Mouse (Mus musculus) heart, embryonic 12.5 days (tissue): ENCODE results near the gene Ddb1. TPM values are rescaled to one million over a fixed set of nuclear protein-coding genes. Genes with fewer than 3 reads are reported as not detected.
"Not testable (repeated sequence)": the region's sequence is repeated elsewhere in the genome, so short reads cannot be mapped to it uniquely, and the experiment has no call there.

Experiments used
- ATAC-seq: fragments of 200-750 bp; cut with Nextera tagmentation; 2 replicates; pipeline ENCODE4 v1.8.0; 2017; ENCODE audit warnings: moderate TSS enrichment, moderate library complexity; ENCODE audit not compliant: insufficient number of reproducible peaks, low FRiP score
- H3K27ac ChIP-seq: fragments of 300-500 bp; sonication (generic); 2 replicates; pipeline ENCODE4 v1.5.1; 2016; ENCODE audit warnings: mild to moderate bottlenecking, moderate library complexity; ENCODE audit not compliant: poor library complexity, severe bottlenecking
- H3K27me3 ChIP-seq: fragments of 300-500 bp; sonication (generic); replicated peaks from 2 replicates; pipeline ENCODE4 v1.6.1; 2016; ENCODE audit warnings: mild to moderate bottlenecking, moderate library complexity
- H3K36me3 ChIP-seq: fragments of 300-500 bp; sonication (generic); 2 replicates; pipeline ENCODE4 v1.6.1; 2016; ENCODE audit warnings: mild to moderate bottlenecking, moderate library complexity
- H3K4me1 ChIP-seq: fragments of 300-500 bp; sonication (generic); replicated peaks from 2 replicates; pipeline ENCODE4 v1.6.1; 2016; ENCODE audit warnings: mild to moderate bottlenecking
- H3K4me2 ChIP-seq: fragments of 300-500 bp; sonication (generic); 2 replicates; pipeline ENCODE4 v1.6.1; 2016; ENCODE audit warnings: mild to moderate bottlenecking, moderate library complexity
- H3K4me3 ChIP-seq: fragments of 300-500 bp; sonication (generic); 2 replicates; pipeline ENCODE4 v1.5.1; 2016; ENCODE audit warnings: mild to moderate bottlenecking
- H3K9ac ChIP-seq: fragments of 300-500 bp; sonication (generic); 2 replicates; pipeline ENCODE4 v1.6.1; 2016; ENCODE audit warnings: mild to moderate bottlenecking, moderate library complexity
- H3K9me3 ChIP-seq: fragments of 300-500 bp; sonication (generic); replicated peaks from 2 replicates; pipeline ENCODE4 v1.6.1; 2016; ENCODE audit warnings: mild to moderate bottlenecking, moderate library complexity
- WGBS: fragments of 180-500 bp; shearing (Covaris S2); methylation state at CpG from one replicate; pipeline ENCODE4 v1.1.7; 2016; 5-methylcytosine and 5-hydroxymethylcytosine counted together
- polyA plus RNA-seq: library from polyadenylated mRNA; unstranded; fragments of >200 nt; fragmentation: Nextera tagmentation; extraction: Ambion mirVana; gene quantifications from 2 replicates; pipeline ENCODE4 v1.2.1, GENCODE M21; 2016

The Ddb1 gene
- 339 and 347 TPM in 2 replicates for polyA plus RNA-seq

GRCm38 (mm10) chr19:10605293-10605900, at the start of gene Ddb1, which contains the start of gene Tkfc:
Gene Ddb1, plus strand, starts transcription at chr19:10605327.
Gene Tkfc, minus strand, starts transcription at chr19:10605654.
- ATAC-seq: peak; percentile 98
- peaks cover 44% of the 10 kb centered on the region for H3K4me1 ChIP-seq

DNA sequence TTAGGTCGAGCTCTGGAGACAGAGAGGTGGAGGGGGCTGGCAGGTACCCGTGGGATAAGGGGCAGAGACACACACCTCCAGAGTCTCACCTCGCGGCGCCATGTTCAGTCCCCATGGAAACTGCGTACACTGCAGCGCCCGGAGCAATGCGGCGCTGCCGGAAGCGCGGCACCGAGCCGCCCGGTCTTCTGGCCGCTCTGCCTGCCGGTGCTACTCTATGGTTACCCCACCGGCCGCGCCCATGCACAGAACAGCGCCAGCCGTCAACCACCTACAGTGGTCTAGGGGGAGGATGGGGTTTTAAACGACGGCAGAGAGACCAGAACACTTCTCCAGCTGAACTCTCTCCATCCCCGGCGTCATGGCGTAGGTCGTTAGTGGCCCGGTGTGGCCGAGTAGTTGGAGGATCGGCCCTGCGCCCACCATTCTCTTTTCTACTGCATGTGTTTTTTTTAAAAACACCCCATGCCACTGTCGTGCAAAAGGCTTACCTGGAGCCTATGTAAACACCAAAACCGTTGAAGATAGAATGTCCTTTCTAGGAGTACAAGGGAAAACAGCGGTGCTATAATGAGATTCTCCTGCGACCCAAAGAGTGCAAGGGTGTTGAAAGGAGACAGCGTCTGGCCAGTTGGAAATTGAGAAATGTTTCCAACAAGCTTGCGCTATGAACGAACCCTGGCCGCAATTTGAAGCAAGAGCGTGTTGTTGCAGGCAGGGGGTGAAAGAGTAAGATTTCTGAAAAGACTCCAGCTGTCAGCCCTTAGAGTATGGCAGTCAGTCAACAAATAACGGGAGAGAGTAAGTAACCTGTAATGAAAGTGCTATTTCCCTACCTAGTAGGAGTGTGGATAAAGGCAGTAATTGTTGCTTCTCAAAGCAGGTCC, 49.3 kb upstream of the Ddb1 start, which contains the start of gene Tmem216:
TSS of gene Tmem216 (minus strand) at position 615 of the 887 bp plus-strand sequence.
- H3K4me2 ChIP-seq: peak within 1 kb of the TSS; percentile 81
- H3K9ac ChIP-seq: peak within 1 kb of the TSS; percentile 79
- H3K27ac ChIP-seq: peak within 1 kb of the TSS; percentile 77
- H3K4me3 ChIP-seq: peak within 1 kb of the TSS; percentile 76
- peak; percentile 96 for ATAC-seq
- no peaks in the 10 kb centered on the region for H3K27me3 ChIP-seq
- H3K9me3 ChIP-seq: no peaks in the 10 kb centered on the region
- peaks cover 24% of the 10 kb centered on the region for H3K36me3 ChIP-seq
- peaks cover 17% of the 10 kb centered on the region for H3K4me1 ChIP-seq
- WGBS: 1% methylated on average over 43 of the region's 43 CpGs

More at GRCm38 (mm10) chr19:10605293-10605900, at the start of gene Ddb1, which contains the start of gene Tkfc:
- peak within 1 kb of the TSS; percentile 95 for H3K9ac ChIP-seq
- H3K27me3 ChIP-seq: no peaks in the 10 kb centered on the region
- under 1% methylated on average over 49 of the region's 49 CpGs for WGBS
- H3K36me3 ChIP-seq: peaks cover 31% of the 10 kb centered on the region
- H3K4me2 ChIP-seq: peak within 1 kb of the TSS; percentile 71
- H3K4me3 ChIP-seq: peak within 1 kb of the TSS; percentile 87
- peak within 1 kb of the TSS; percentile 91 for H3K27ac ChIP-seq
- no peaks in the 10 kb centered on the region for H3K9me3 ChIP-seq

GRCm38 (mm10) chr19:10557001-10557400, 48.1 kb upstream of the Ddb1 start:
- Histone ChIP-seq H3K36me3 (peaks cover 13% of the 10 kb centered on the region), H3K4me3 (no peak overlapping the region), H3K4me2 (no peak overlapping the region), H3K9ac (no peak overlapping the region), H3K27me3 (no peaks in the 10 kb centered on the region), H3K9me3 (no peaks in the 10 kb centered on the region), H3K27ac (no peak overlapping the region), H3K4me1 (peaks cover 27% of the 10 kb centered on the region)
- ATAC-seq: no peak
- WGBS: 65% methylated on average over 2 of the region's 2 CpGs

DNA sequence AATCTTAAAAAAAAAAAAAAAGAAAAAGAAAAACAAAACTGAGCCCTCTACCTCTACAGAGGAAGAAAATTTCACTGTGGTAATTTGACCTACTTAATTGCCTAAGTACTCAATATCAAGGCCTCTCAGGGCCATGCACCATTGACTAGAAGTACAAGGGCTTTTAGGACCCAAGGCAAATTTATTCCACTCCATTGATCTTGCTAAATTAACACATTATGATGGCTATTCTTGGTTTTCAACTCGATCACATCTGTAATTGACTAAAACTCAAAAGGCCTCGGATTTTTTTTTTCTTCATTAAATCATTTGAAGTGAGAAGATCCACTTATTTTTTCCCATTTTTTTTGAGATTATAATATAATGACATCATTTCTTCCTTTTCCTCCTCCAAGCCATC, 47.7 kb upstream of the Ddb1 start:
- H3K9ac ChIP-seq: no peak overlapping the region
- H3K4me2 ChIP-seq: no peak overlapping the region
- ATAC-seq: no peak
- no peak overlapping the region for H3K4me3 ChIP-seq
- H3K9me3 ChIP-seq: no peaks in the 10 kb centered on the region
- no peak overlapping the region for H3K27ac ChIP-seq
- no peaks in the 10 kb centered on the region for H3K27me3 ChIP-seq
- H3K4me1 ChIP-seq: peaks cover 31% of the 10 kb centered on the region
- peaks cover 10% of the 10 kb centered on the region for H3K36me3 ChIP-seq
- 74% methylated on average over 2 of the region's 2 CpGs for WGBS

DNA sequence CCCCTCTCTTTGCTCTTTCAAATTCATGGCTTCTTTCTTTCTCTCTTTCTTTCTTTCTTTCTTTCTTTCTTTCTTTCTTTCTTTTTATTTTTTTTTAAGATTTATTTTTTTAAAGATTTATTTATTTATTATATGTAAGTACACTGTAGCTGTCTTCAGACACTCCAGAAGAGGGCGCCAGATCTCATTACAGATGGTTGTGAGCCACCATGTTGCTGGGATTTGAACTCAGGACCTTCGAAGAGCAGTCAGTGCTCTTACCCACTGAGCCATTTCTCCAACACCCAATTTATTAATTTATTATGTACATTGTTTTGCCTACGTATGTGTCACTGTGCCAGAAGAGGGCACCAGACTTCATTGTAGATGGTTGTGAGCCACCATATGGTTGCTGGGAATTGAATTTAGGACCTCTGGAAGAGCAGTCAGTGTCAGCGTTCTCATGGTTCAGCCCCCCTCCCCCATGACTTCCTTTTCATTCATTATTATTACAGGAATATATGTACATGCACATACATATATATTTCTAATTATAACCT, 47.2 kb upstream of the Ddb1 start:
- ATAC-seq, H3K27ac ChIP-seq, H3K4me3 ChIP-seq, H3K36me3 ChIP-seq, H3K27me3 ChIP-seq, H3K9ac ChIP-seq, H3K9me3 ChIP-seq, H3K4me2 ChIP-seq: not testable (repeated sequence)
- 74% methylated on average over 4 of the region's 4 CpGs for WGBS
- H3K4me1 ChIP-seq: peaks cover 33% of the 10 kb centered on the region

GRCm38 (mm10) chr19:10560108-10560507, 45.0 kb upstream of the Ddb1 start:
- ATAC-seq: no peak
- Histone ChIP-seq H3K27ac (no peak overlapping the region), H3K4me3 (no peak overlapping the region), H3K9ac (no peak overlapping the region), H3K4me2 (no peak overlapping the region), H3K36me3 (no peaks in the 10 kb centered on the region), H3K27me3 (no peaks in the 10 kb centered on the region), H3K9me3 (no peaks in the 10 kb centered on the region), H3K4me1 (peaks cover 25% of the 10 kb centered on the region)
- WGBS: 38% methylated on average over 5 of the region's 5 CpGs

GRCm38 (mm10) chr19:10561558-10562314, 43.4 kb upstream of the Ddb1 start:
- H3K4me1 ChIP-seq: peaks cover 16% of the 10 kb centered on the region
- no peaks in the 10 kb centered on the region for H3K27me3 ChIP-seq
- H3K9me3 ChIP-seq: no peaks in the 10 kb centered on the region
- no peak overlapping the region for H3K4me3 ChIP-seq
- 29% methylated on average over 6 of the region's 6 CpGs for WGBS
- H3K36me3 ChIP-seq: no peaks in the 10 kb centered on the region
- H3K27ac ChIP-seq: peak overlapping the region; percentile 93
- peak; percentile 84 for ATAC-seq
- H3K9ac ChIP-seq: no peak overlapping the region
- 0 out of 2 replicates have a peak overlapping the region, but pooled peaks have one; percentile 11 for H3K4me2 ChIP-seq

GRCm38 (mm10) chr19:10562351-10562750, 42.8 kb upstream of the Ddb1 start:
- peaks cover 16% of the 10 kb centered on the region for H3K4me1 ChIP-seq
- H3K9me3 ChIP-seq: no peaks in the 10 kb centered on the region
- no peak overlapping the region for H3K4me3 ChIP-seq
- H3K36me3 ChIP-seq: peaks cover under 1% of the 10 kb centered on the region
- no peak overlapping the region for H3K9ac ChIP-seq
- 56% methylated on average over 5 of the region's 5 CpGs for WGBS
- no peaks in the 10 kb centered on the region for H3K27me3 ChIP-seq
- no peak for ATAC-seq
- peak overlapping the region; percentile 93 for H3K27ac ChIP-seq
- H3K4me2 ChIP-seq: no peak overlapping the region

GRCm38 (mm10) chr19:10564278-10564677, 40.8 kb upstream of the Ddb1 start:
- H3K4me3 ChIP-seq: no peak overlapping the region
- 78% methylated on average over 6 of the region's 6 CpGs for WGBS
- no peak overlapping the region for H3K9ac ChIP-seq
- H3K27me3 ChIP-seq: no peaks in the 10 kb centered on the region
- no peak overlapping the region for H3K4me2 ChIP-seq
- no peak for ATAC-seq
- peaks cover 16% of the 10 kb centered on the region for H3K4me1 ChIP-seq
- no peaks in the 10 kb centered on the region for H3K9me3 ChIP-seq
- peaks cover 13% of the 10 kb centered on the region for H3K36me3 ChIP-seq
- H3K27ac ChIP-seq: no peak overlapping the region

DNA sequence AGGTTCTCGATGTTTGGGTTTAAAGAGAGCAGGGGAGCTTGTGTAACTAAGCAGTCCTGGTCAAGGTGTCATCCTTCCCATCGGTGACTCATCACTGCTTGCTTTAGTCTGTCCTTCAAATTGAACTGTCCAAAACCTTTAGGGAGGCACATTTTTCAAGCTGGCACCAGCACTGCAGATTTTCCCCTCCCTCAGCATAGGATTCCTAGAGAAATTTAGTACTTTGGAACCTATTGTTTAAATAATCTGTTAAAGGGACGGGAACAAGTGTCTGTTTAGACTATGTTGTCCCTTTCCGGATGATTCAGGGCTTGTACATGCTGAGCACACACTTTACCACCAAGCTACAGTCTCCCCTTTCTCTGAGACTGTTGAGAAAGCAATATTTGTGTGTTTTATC, 39.9 kb upstream of the Ddb1 start:
- Histone ChIP-seq H3K4me3 (no peak overlapping the region), H3K9me3 (no peaks in the 10 kb centered on the region), H3K4me1 (peaks cover 16% of the 10 kb centered on the region), H3K4me2 (no peak overlapping the region), H3K27me3 (no peaks in the 10 kb centered on the region), H3K9ac (no peak overlapping the region), H3K36me3 (peaks cover 22% of the 10 kb centered on the region), H3K27ac (no peak overlapping the region)
- WGBS: 61% methylated on average over 4 of the region's 4 CpGs
- ATAC-seq: no peak
